Mouse (Mus musculus): ENCODE measurements around the gene Spock1. TPM values are rescaled to one million over a fixed set of nuclear protein-coding genes. Genes with fewer than 3 reads are reported as not detected.

Spock1 gene
- polyA plus RNA-seq, 1 experiment from 2014 or later: 17.2 TPM

DNA sequence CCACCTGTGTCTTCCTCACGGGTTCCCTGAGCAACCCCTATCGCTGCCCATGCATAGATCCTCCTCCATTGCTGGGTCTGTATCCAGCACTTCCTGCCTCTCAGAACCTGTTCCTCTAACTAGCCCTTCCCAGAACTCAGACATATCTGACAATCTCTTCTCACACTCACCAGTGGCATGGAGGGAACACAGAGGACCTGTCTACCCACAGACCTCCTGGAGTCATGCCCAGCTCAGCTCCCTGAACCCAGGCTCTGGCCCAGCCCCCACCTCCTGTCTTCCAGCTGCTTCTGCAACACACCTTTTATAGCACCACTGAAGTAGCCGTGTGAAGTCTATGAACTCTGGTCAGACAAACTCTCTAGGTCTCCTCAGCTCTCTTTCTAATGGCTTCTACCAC lies 101.3 kb downstream of the Spock1 start:
- H3K27me3 ChIP-seq (ENCODE audit: control insufficient read depth, insufficient read depth, low read length): no peaks in the 10 kb centered on the region
- H3K4me3 ChIP-seq (ENCODE audit: low read depth, low read length): no peak overlapping the region
- WGBS: 82% methylated on average over 3 of the region's 3 CpGs
- no peaks in the 10 kb centered on the region for H3K9me3 ChIP-seq (ENCODE audit: control insufficient read depth, low read length)
- DNase-seq (ENCODE audit: low spot score, missing footprints) (no peak), ATAC-seq (ENCODE audit: low FRiP score) (no peak)
- H3K27ac ChIP-seq (ENCODE audit: low read depth, low read length): no peak overlapping the region
- no peak overlapping the region for H3K9ac ChIP-seq (ENCODE audit: low read length)
- no peak overlapping the region for H3K4me2 ChIP-seq
- H3K36me3 ChIP-seq (ENCODE audit: control insufficient read depth, insufficient read depth, low read length): no peaks in the 10 kb centered on the region
- H3K4me1 ChIP-seq (ENCODE audit: control insufficient read depth, insufficient read depth, low read length): no peaks in the 10 kb centered on the region

DNA sequence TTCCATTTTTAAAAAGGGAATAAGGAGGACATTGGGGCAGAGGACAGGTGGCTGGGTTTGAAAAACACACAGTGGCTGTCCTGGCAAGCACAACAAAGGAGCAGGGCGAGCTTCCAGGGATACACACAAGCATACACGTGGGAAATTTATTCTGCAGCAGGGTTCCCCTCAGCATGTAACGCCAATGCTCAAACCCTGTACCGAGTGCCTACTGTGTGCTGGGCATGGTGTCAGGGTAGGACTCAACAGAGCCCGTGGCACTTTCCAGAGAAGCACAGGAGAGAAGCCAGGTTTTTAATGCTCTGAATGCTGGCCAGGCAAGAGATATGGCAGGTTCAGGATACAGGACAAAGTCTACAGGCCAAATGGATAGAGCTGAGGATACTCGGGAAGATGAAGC lies 101.8 kb downstream of the Spock1 start:
- Histone ChIP-seq H3K4me3 (ENCODE audit: low read depth, low read length) (no peak overlapping the region), H3K27me3 (ENCODE audit: control insufficient read depth, insufficient read depth, low read length) (no peaks in the 10 kb centered on the region), H3K9me3 (ENCODE audit: control insufficient read depth, low read length) (no peaks in the 10 kb centered on the region), H3K4me2 (no peak overlapping the region), H3K9ac (ENCODE audit: low read length) (no peak overlapping the region), H3K4me1 (ENCODE audit: control insufficient read depth, insufficient read depth, low read length) (no peaks in the 10 kb centered on the region), H3K27ac (ENCODE audit: low read depth, low read length) (no peak overlapping the region), H3K36me3 (ENCODE audit: control insufficient read depth, insufficient read depth, low read length) (no peaks in the 10 kb centered on the region)
- 81% methylated on average over 6 of the region's 6 CpGs for whole genome bisulfite sequencing
- DNase-seq (ENCODE audit: low spot score, missing footprints) (no peak), ATAC-seq (ENCODE audit: low FRiP score) (no peak)

- Histone ChIP-seq H3K9ac (ENCODE audit: low read length) (no peak overlapping the region), H3K9me3 (ENCODE audit: control insufficient read depth, low read length) (no peaks in the 10 kb centered on the region)
Observed at GRCm38 (mm10) chr13:57798633-57799032, 109.5 kb downstream of the Spock1 start.

DNA sequence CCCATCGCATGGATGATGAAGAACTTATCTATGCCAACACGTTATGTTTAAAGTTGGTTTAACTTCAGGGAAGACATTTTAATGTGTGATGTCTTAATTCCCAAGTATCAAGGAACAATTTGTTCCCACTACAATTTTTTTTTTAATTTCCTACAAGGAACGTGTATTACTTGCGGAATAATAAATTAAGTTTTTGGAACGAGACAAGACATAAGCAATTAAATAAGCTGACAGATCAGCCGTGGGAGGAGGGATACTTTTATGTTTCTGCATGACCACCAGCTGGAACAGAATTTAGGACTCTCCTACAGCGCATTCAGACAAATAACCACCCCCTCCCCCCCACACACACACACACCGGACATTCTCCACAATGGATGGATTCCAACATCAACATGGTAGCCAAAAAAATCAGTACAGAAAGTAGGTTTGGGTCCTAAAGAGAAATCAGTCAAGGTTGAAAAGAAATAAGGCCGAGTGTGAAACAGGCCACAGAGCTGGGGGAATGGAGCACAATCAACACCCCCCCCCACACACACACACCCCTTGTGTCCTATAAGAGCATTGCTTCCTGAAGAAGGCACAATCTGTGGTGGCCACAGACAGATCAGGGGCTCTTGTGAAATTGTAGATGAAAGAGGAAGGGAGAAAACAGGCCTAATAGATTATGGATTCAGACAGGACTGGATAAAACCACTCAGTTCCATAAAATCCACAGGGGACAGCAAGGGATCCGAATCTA lies 111.0 kb downstream of the Spock1 start:
- no peak overlapping the region for H3K4me2 ChIP-seq
- H3K4me3 ChIP-seq (ENCODE audit: low read depth, low read length): no peak overlapping the region
- no peaks in the 10 kb centered on the region for H3K9me3 ChIP-seq (ENCODE audit: control insufficient read depth, low read length)
- no peaks in the 10 kb centered on the region for H3K27me3 ChIP-seq (ENCODE audit: control insufficient read depth, insufficient read depth, low read length)
- ATAC-seq (ENCODE audit: low FRiP score) (no peak), DNase-seq (ENCODE audit: low spot score, missing footprints) (no peak)
- 86% methylated on average over 10 of the region's 10 CpGs for WGBS
- no peak overlapping the region for H3K9ac ChIP-seq (ENCODE audit: low read length)
- no peaks in the 10 kb centered on the region for H3K36me3 ChIP-seq (ENCODE audit: control insufficient read depth, insufficient read depth, low read length)
- no peaks in the 10 kb centered on the region for H3K4me1 ChIP-seq (ENCODE audit: control insufficient read depth, insufficient read depth, low read length)
- H3K27ac ChIP-seq (ENCODE audit: low read depth, low read length): no peak overlapping the region

More at GRCm38 (mm10) chr13:57798633-57799032, 109.5 kb downstream of the Spock1 start:
- 90% methylated on average over 2 of the region's 2 CpGs for WGBS
- DNase-seq (ENCODE audit: low spot score, missing footprints) (no peak), ATAC-seq (ENCODE audit: low FRiP score) (no peak)
- no peaks in the 10 kb centered on the region for H3K4me1 ChIP-seq (ENCODE audit: control insufficient read depth, insufficient read depth, low read length)
- no peak overlapping the region for H3K4me2 ChIP-seq
- no peaks in the 10 kb centered on the region for H3K27me3 ChIP-seq (ENCODE audit: control insufficient read depth, insufficient read depth, low read length)
- H3K27ac ChIP-seq (ENCODE audit: low read depth, low read length): no peak overlapping the region
- no peaks in the 10 kb centered on the region for H3K36me3 ChIP-seq (ENCODE audit: control insufficient read depth, insufficient read depth, low read length)
- no peak overlapping the region for H3K4me3 ChIP-seq (ENCODE audit: low read depth, low read length)

DNA sequence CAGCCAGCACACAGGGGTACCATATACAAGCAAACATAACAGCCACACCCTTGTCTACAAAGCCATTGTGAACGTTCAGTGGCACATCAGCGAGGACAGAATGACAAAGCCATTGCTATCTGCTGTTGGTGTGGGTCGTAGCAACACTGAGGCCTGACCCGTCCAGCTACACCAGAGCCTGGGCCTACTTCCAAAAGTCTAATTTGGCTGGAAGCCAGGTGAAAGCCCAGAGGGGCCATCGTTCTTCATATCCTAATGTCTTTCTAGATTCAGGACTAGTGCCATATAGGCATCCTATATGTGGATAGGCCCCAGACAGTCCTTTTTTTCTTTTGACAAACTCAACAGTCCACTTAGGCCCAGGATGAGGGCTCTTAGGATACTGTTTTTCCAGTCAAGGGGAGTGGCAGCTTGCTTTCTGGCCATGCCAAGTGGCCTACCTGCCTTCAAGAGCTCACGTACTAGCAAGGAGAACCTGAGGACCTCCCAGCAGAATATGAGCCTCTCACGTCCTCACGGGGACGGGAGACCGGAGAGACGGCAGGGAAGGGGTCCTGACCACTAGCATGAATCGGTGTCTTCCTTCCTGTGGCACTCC lies 114.4 kb downstream of the Spock1 start:
- Histone ChIP-seq H3K4me3 (ENCODE audit: low read depth, low read length) (no peak overlapping the region), H3K36me3 (ENCODE audit: control insufficient read depth, insufficient read depth, low read length) (no peaks in the 10 kb centered on the region), H3K4me1 (ENCODE audit: control insufficient read depth, insufficient read depth, low read length) (0 out of 2 replicates have a peak, but pooled peaks cover 7% of the 10 kb centered on the region), H3K9me3 (ENCODE audit: control insufficient read depth, low read length) (no peaks in the 10 kb centered on the region), H3K27ac (ENCODE audit: low read depth, low read length) (no peak overlapping the region), H3K27me3 (ENCODE audit: control insufficient read depth, insufficient read depth, low read length) (no peaks in the 10 kb centered on the region), H3K4me2 (no peak overlapping the region), H3K9ac (ENCODE audit: low read length) (no peak overlapping the region)
- DNase-seq (ENCODE audit: low spot score, missing footprints) (no peak), ATAC-seq (ENCODE audit: low FRiP score) (no peak)
- 89% methylated on average over 12 of the region's 12 CpGs for WGBS

DNA sequence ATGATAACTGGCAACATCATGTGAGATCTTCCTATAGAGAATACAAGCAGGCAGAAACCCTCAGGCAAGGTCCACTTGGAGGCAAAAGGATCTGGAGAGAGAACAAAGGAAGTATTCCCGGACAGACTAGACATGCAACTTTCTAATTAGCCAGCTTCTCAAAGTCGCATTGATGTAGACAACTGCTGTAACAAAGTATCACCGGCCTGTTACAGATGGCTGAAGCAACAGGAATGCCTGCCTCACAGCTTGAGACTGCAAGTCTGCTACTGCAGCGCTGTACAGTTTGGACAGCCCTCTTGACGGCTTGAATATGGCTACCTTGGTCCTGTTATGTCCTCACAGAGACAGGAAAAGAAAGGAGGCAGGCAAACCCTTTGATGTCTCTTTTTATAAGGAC lies 118.3 kb downstream of the Spock1 start:
- Histone ChIP-seq H3K27me3 (ENCODE audit: control insufficient read depth, insufficient read depth, low read length) (no peaks in the 10 kb centered on the region), H3K4me1 (ENCODE audit: control insufficient read depth, insufficient read depth, low read length) (0 out of 2 replicates have a peak, but pooled peaks cover 7% of the 10 kb centered on the region), H3K9me3 (ENCODE audit: control insufficient read depth, low read length) (peaks cover 3% of the 10 kb centered on the region; the same call in 1 of the 2 replicates), H3K36me3 (ENCODE audit: control insufficient read depth, insufficient read depth, low read length) (no peaks in the 10 kb centered on the region), H3K4me2 (no peak overlapping the region), H3K9ac (ENCODE audit: low read length) (no peak overlapping the region), H3K4me3 (ENCODE audit: low read depth, low read length) (no peak overlapping the region), H3K27ac (ENCODE audit: low read depth, low read length) (no peak overlapping the region)
- no peak for DNase-seq (ENCODE audit: low spot score, missing footprints)
- 52% methylated on average over 5 of the region's 5 CpGs for WGBS
- no peak for ATAC-seq (ENCODE audit: low FRiP score)

DNA sequence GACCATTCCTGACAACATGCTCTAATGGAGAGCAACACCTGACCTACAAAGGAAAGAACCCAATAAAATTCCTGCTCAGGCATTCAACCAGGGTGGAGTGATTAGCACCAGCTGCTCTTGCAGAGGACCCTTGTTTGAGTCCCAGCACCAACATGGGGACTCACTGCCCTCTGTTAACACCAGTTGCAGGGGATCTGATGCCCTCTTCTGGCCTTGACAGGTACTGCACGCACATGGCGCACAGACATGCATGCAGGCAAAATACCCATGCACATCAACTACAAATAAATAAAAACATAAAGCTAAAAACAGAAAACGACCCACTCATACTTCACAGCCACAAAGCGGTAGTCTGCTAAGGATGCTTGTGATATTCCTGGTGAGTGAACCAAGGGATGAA lies 119.8 kb downstream of the Spock1 start:
- DNase-seq (ENCODE audit: low spot score, missing footprints) (no peak), ATAC-seq (ENCODE audit: low FRiP score) (no peak)
- H3K4me2 ChIP-seq: no peak overlapping the region
- 0 out of 2 replicates have a peak, but pooled peaks cover 7% of the 10 kb centered on the region for H3K4me1 ChIP-seq (ENCODE audit: control insufficient read depth, insufficient read depth, low read length)
- 89% methylated on average over 4 of the region's 4 CpGs for WGBS
- H3K9me3 ChIP-seq (ENCODE audit: control insufficient read depth, low read length): peaks cover 3% of the 10 kb centered on the region; the same call in 1 of the 2 replicates
- H3K27ac ChIP-seq (ENCODE audit: low read depth, low read length): no peak overlapping the region
- no peaks in the 10 kb centered on the region for H3K27me3 ChIP-seq (ENCODE audit: control insufficient read depth, insufficient read depth, low read length)
- no peaks in the 10 kb centered on the region for H3K36me3 ChIP-seq (ENCODE audit: control insufficient read depth, insufficient read depth, low read length)
- H3K9ac ChIP-seq (ENCODE audit: low read length): no peak overlapping the region
- no peak overlapping the region for H3K4me3 ChIP-seq (ENCODE audit: low read depth, low read length)

DNA sequence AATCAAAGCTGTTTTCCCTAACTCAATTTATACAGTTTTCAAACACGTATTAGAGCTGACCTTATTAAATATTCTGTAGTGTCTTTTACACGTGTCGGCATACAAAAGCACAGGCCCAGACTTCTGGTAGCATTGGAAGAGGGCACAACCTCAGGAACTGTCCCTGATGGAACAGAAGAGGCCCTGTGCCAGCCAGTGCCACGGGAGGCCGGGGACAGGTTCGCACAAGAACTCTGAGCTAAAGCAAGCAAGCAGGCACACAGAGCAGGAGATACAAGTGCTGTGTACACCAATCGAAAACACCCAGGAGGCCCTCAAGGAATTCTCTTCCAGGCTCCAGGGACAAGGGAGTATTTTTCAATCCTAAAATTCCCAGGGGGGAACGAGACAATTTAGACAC lies 121.9 kb downstream of the Spock1 start:
- no peaks in the 10 kb centered on the region for H3K27me3 ChIP-seq (ENCODE audit: control insufficient read depth, insufficient read depth, low read length)
- H3K4me1 ChIP-seq (ENCODE audit: control insufficient read depth, insufficient read depth, low read length): 0 out of 2 replicates have a peak, but pooled peaks cover 7% of the 10 kb centered on the region
- H3K27ac ChIP-seq (ENCODE audit: low read depth, low read length): no peak overlapping the region
- WGBS: 86% methylated on average over 8 of the region's 8 CpGs
- peaks cover 3% of the 10 kb centered on the region; the same call in 1 of the 2 replicates for H3K9me3 ChIP-seq (ENCODE audit: control insufficient read depth, low read length)
- H3K4me3 ChIP-seq (ENCODE audit: low read depth, low read length): no peak overlapping the region
- no peak overlapping the region for H3K4me2 ChIP-seq
- no peaks in the 10 kb centered on the region for H3K36me3 ChIP-seq (ENCODE audit: control insufficient read depth, insufficient read depth, low read length)
- ATAC-seq (ENCODE audit: low FRiP score): no peak
- no peak for DNase-seq (ENCODE audit: low spot score, missing footprints)
- no peak overlapping the region for H3K9ac ChIP-seq (ENCODE audit: low read length)

DNA sequence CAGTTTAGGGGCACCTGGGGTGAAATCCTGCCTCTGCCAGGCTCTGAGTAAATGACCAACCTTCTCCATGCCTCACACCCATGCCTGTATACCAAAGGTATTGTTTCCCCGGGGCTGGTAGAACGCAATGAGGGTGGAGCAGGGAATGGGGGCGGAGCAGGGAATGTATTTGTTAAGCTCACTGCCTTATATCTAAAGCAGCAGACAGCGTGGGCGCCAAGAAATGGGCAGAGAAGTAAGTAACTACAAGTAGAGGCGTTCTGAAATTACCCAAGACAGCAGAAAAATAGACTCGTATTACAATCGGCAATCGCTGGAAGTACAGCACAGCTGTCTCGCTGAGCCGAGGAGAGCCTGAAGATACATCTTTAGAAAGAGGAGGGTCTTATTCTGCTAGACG lies 125.2 kb downstream of the Spock1 start:
- no peak for DNase-seq (ENCODE audit: low spot score, missing footprints)
- WGBS: 85% methylated on average over 12 of the region's 12 CpGs
- no peaks in the 10 kb centered on the region for H3K36me3 ChIP-seq (ENCODE audit: control insufficient read depth, insufficient read depth, low read length)
- no peaks in the 10 kb centered on the region; the same call in 1 of the 2 replicates for H3K9me3 ChIP-seq (ENCODE audit: control insufficient read depth, low read length)
- ATAC-seq (ENCODE audit: low FRiP score): no peak
- peaks cover 2% of the 10 kb centered on the region; the same call in 1 of the 2 replicates for H3K4me1 ChIP-seq (ENCODE audit: control insufficient read depth, insufficient read depth, low read length)
- H3K27me3 ChIP-seq (ENCODE audit: control insufficient read depth, insufficient read depth, low read length): no peaks in the 10 kb centered on the region
- H3K9ac ChIP-seq (ENCODE audit: low read length): no peak overlapping the region
- no peak overlapping the region for H3K4me3 ChIP-seq (ENCODE audit: low read depth, low read length)
- H3K27ac ChIP-seq (ENCODE audit: low read depth, low read length): no peak overlapping the region
- H3K4me2 ChIP-seq: no peak overlapping the region
